Mouse (Mus musculus) NIH3T3 (cell line): ENCODE data around the gene Defb47.

Source experiments
- DNase-seq: peaks from one replicate; pipeline ENCODE4 v3.0.0-alpha.2; 2012; ENCODE audit warnings: low read depth

Defb47 gene

GRCm38 (mm10) chr14:62997777-62998176, at the start of gene Defb47:
Gene Defb47 (plus strand): TSS chr14:62998077.
- DNase-seq, result no peak

- no peak for DNase-seq
These were observed 41.8 kb upstream of the Defb47 start for GRCm38 (mm10) chr14:62956091-62956490.

DNA sequence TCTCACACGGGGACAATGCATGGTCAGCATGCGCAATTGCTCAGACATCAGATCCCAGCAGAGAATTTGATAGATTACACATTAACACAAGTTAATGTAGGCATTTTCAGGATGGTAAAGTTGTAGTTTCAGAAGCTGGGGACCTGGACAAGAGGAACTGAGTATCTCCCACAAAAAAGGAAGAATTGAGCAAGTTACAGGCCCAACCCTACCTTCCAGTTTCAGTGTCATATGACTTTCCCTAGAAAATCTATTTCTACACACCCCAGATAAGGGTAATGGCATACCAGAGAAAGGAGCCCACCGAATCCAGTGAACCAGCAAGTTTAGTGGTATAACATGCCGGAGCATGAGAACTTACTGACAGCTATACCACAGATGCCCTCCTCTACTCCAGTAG, 34.2 kb upstream of the Defb47 start:
- no peak for DNase-seq

DNA sequence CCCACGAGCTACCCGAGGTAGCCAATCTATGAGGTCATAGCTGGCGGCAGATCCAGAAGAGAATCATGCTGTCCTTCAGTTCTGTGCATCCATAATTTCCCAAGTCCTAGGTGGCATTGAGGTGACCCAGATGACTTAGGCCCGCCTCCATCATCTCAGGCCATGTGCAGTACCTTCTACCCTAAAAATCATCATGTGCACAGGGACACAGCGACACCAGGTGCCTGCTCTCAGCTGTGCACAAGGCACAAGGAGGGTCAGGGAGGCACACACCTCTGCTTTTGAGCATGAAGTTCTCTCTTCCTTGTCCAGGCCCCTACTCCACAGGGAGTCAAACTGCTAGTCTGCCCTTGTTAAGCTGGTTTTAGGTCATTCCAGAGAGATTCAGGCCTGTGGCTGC, 32.5 kb upstream of the Defb47 start:
- no peak for DNase-seq

DNA sequence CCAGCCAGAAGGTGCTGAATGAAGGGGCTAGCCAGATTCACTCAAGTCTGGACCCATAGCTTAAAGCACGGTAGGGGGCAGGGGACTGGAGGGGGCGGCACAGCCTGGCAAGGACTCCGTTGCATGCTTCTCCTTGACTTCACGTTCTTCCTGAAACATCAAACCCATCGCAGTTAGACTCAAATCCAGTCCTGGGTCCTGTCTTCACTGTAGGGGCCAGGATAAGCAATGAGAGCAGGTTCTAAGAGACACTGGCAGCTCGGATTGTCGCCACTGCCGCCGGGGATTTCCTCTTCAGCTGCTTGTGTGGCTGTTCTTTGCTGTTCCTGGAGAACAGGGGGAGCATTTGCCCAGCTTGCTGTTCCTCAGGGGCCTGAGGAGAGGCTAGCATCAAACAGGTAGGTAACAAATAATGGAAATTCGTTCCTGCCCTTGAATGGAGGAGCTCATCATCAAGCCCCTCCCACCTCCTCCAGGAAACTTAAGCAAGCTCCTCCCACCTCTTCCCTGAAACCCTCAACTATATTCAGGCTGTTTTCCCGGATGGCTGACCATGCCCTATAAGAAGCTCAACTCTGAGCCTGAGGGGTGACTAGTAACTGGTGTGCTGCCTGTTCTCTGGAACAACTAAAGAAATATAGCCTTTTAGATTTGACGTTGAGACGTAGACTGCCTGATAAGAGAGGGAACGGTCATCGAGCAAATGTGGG, 31.9 kb upstream of the Defb47 start:
- no peak for DNase-seq

DNA sequence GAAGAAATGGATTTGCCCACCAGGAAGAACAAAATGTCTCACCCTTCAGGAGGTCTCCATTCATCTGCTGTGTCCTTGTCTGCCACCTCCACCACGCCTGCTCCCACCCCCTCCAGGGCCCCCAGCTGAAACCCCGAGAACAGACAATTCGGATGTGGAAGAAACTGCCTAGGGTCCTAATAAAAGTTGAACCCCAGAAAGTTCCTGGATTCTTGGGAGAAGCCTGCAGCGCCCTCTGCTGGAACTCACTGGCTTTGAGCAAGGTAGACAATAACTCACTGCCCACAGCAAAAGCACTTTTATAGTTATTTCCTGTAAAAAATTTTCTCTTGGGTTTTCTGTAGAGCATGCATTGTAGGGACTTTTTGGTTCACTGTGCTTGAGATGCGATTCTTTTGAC, 22.8 kb upstream of the Defb47 start:
- peak; percentile 73 for DNase-seq

GRCm38 (mm10) chr14:62979815-62980214, 18.1 kb upstream of the Defb47 start:
- DNase-seq, result no peak

- no peak for DNase-seq
These were observed 13.5 kb upstream of the Defb47 start, which contains the start of gene Defb48 for GRCm38 (mm10) chr14:62984410-62984809. Gene Defb48 (minus strand): TSS chr14:62984510.

- peak; percentile 44 for DNase-seq
These were observed 6.6 kb upstream of the Defb47 start for GRCm38 (mm10) chr14:62991271-62991670.

- peak; percentile 68 for DNase-seq
These were observed 5.9 kb upstream of the Defb47 start for GRCm38 (mm10) chr14:62991849-62992510.

DNA sequence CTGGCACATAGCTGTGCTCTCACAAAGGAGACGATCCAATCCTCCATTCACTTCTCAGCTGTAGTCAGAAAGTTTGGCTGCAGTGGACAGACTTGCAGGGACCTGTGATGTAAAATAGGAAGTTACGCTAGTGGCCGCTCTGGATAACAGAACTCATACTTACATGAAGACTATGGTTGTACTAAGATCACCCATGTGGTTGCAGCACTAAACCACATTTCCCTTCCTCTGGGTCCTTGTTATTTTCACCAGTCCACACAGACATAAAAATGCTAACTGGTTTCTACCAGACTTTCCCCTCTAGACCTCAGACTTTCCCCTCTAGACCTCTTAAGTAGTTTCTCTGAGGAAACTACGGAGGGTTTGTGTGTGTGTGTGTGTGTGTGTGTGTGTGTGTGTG, 1.1 kb downstream of the Defb47 start:
- DNase-seq, result no peak

DNA sequence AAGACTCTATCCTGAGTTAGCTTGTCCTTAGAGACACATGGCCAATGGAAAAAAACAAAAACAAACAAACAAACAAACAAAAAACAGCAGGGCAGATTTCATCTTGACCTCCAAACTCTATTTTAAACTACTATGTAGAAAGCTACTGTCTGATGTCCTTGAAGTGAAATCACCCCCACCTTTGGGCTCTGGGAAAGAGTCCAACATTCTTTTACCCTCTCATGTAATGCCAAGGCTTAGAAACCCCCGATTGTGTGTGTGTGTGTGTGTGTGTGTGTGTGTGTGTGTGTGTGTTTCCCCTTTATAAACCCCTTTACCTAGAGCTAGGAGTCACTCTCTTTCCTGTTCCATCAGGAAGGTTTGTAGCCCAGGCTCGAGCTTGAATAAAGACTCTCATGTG, 4.7 kb downstream of the Defb47 start:
- DNase-seq, result no peak

DNA sequence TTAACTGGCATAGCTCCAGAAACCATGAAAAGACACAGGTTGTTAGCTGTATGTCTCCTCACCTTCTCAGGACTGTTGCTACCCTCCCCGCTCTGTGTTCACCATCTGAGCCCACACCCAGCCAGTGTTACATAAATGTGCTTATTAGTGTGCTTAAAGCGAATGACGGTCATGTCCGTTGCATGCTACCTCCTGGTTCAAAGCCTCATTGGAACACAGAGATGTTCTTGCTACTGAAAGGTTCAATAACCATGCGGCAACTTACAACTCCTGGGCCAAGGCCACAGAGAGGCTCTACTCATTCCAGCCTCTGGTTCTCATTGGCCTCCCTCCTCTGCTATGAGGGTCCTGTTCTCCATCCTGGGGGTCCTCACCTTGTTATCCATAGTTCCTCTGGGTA, 13.6 kb downstream of the Defb47 start, which contains the start of gene Defb43:
Gene Defb43 (plus strand): TSS at position 301 of the 400 bp plus-strand sequence.
- no peak for DNase-seq

- DNase-seq, result peak; percentile 65
These were observed 15.2 kb downstream of the Defb47 start for GRCm38 (mm10) chr14:63013082-63013481.

DNA sequence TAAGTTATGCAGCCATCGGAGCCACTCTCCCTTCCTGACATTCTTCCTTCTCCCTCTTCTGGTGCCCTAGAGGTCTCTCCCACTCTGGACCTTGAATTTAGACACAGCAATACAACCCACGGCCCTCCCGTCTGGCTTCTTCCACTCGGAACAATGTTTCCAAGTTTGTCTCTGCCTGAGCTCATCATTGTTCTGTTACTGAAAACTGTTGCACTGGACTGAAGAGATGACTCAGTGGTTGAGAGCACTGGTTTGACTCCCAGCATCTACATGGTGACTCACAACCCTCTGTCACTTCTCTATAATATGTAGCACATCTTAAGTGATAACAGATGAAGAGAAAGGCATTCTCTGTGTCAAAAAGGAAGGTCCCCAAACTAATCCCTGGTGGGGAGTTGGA, 16.8 kb downstream of the Defb47 start:
- DNase-seq, result peak; percentile 72

DNA sequence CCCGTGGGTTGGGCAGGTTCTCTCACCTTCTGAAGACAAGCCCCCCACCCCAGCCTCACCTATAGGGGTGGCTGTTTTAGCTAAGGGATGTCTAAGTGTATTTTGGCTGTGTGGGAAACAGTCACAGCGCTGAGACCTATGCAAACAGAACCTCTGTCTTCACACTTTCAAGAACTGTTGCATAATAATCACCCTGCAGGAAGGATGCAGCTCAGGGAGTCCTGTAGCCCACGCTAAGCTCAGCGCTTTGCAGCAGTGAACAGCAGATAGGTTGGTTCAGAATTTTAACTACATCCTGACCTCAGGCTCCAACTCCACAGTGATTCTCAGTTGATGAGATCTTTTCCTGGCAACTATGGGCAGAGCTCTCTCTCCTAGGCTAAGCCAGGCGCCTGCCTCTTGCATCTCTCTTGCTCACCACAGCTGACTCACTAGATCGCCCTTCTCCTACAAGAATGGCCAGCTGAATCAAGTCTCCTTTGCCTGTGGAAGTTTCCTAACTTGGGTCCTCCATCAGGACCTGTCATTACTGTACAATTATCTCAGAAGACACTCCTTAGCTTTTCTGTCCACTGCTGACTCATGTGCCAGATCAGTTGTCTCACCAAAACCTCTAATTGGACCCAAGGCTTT, 22.8 kb downstream of the Defb47 start:
- peak; percentile 83 for DNase-seq

GRCm38 (mm10) chr14:63046691-63047090, 48.8 kb downstream of the Defb47 start, which contains the start of gene Defb42:
Gene Defb42 (plus strand): TSS chr14:63046991.
- no peak for DNase-seq

GRCm38 (mm10) chr14:63049910-63050370, 52.1 kb downstream of the Defb47 start, which contains the start of gene Defb30:
Gene Defb30 (minus strand): TSS chr14:63049960.
- no peak for DNase-seq
